Mouse (Mus musculus) lung, embryonic 16.5 days (tissue): ENCODE results near the gene Zzef1. TPM values are rescaled to one million over a fixed set of nuclear protein-coding genes. Genes with fewer than 3 reads are reported as not detected.

Experiments used
- ATAC-seq: fragments of 200-750 bp; cut with Nextera tagmentation; 2 replicates; pipeline ENCODE4 v1.8.0; 2017; ENCODE audit warnings: low read depth, mild to moderate bottlenecking, moderate library complexity
- H3K27ac ChIP-seq: fragments of 300-500 bp; sonication (generic); 2 replicates; pipeline ENCODE4 v1.5.1; 2014; ENCODE audit warnings: mild to moderate bottlenecking, control low read depth, low read length
- H3K27me3 ChIP-seq: fragments of 300-500 bp; sonication (generic); 2 replicates; pipeline ENCODE4 v1.6.1; 2014; ENCODE audit warnings: low read depth, low read length, mixed read lengths; ENCODE audit not compliant: control insufficient read depth, insufficient read depth
- H3K36me3 ChIP-seq: fragments of 300-500 bp; sonication (generic); 2 replicates; pipeline ENCODE4 v1.6.1; 2014; ENCODE audit warnings: low read length; ENCODE audit not compliant: control insufficient read depth, insufficient read depth
- H3K4me1 ChIP-seq: fragments of 300-500 bp; sonication (generic); replicated peaks from 2 replicates; pipeline ENCODE4 v1.6.1; 2014; ENCODE audit warnings: low read length, mixed read lengths; ENCODE audit not compliant: control insufficient read depth, insufficient read depth
- H3K4me2 ChIP-seq: fragments of 300-500 bp; sonication (generic); 2 replicates; pipeline ENCODE4 v1.6.1; 2014; ENCODE audit warnings: low read depth, low read length, control low read depth
- H3K4me3 ChIP-seq: fragments of 300-500 bp; sonication (generic); 2 replicates; pipeline ENCODE4 v1.5.1; 2014; ENCODE audit warnings: mild to moderate bottlenecking, low read length, control low read depth
- H3K9ac ChIP-seq: fragments of 300-500 bp; sonication (generic); 2 replicates; pipeline ENCODE4 v1.6.1; 2014; ENCODE audit warnings: low read length, control low read depth
- H3K9me3 ChIP-seq: fragments of 300-500 bp; sonication (generic); 2 replicates; pipeline ENCODE4 v1.6.1; 2016; ENCODE audit warnings: low read length; ENCODE audit not compliant: control insufficient read depth
- WGBS: fragments of 180-500 bp; shearing (Covaris S2); extraction: QIAGEN DNeasy Blood & Tissue Kit; methylation state at CpG from one replicate; pipeline ENCODE4 v1.1.7; 2014; 5-methylcytosine and 5-hydroxymethylcytosine counted together
- polyA plus RNA-seq: library from polyadenylated mRNA; unstranded; fragments of >200 nt; fragmentation: Nextera tagmentation; extraction: Ambion mirVana; gene quantifications from 2 replicates; pipeline ENCODE4 v1.2.1, GENCODE M21; 2015

The Zzef1 gene
- polyA plus RNA-seq, 1 experiment from 2014 or later = 9.0 TPM

GRCm38 (mm10) chr11:72917299-72917996 lies 121.4 kb downstream of the Zzef1 start:
- H3K27me3 ChIP-seq = no peaks in the 10 kb centered on the region
- no peak overlapping the region for H3K27ac ChIP-seq
- WGBS = 68% methylated on average over 7 of the region's 7 CpGs
- no peak overlapping the region for H3K9ac ChIP-seq
- no peak overlapping the region for H3K4me3 ChIP-seq
- peaks cover 24% of the 10 kb centered on the region for H3K36me3 ChIP-seq
- no peak for ATAC-seq
- H3K4me2 ChIP-seq = no peak overlapping the region
- no peaks in the 10 kb centered on the region for H3K9me3 ChIP-seq
- no peaks in the 10 kb centered on the region for H3K4me1 ChIP-seq

GRCm38 (mm10) chr11:72923116-72923515 lies 127.1 kb downstream of the Zzef1 start:
- no peak overlapping the region for H3K27ac ChIP-seq
- H3K4me3 ChIP-seq = no peak overlapping the region
- peak; percentile 54; the same call in 1 of the 2 replicates for ATAC-seq
- H3K27me3 ChIP-seq = no peaks in the 10 kb centered on the region
- no peak overlapping the region for H3K4me2 ChIP-seq
- 22% methylated on average over 4 of the region's 4 CpGs for WGBS
- H3K36me3 ChIP-seq = peaks cover 9% of the 10 kb centered on the region
- no peaks in the 10 kb centered on the region for H3K9me3 ChIP-seq
- H3K4me1 ChIP-seq = peaks cover 22% of the 10 kb centered on the region
- H3K9ac ChIP-seq = no peak overlapping the region

GRCm38 (mm10) chr11:72924458-72924857 lies 128.4 kb downstream of the Zzef1 start:
- peak; percentile 69 for ATAC-seq

GRCm38 (mm10) chr11:72925067-72925466 lies 129.0 kb downstream of the Zzef1 start:
- 0 out of 2 replicates have a peak overlapping the region, but pooled peaks have one; percentile 21 for H3K9ac ChIP-seq
- H3K27me3 ChIP-seq = no peaks in the 10 kb centered on the region
- H3K4me2 ChIP-seq = no peak overlapping the region
- peak; percentile 7; the same call in 1 of the 2 replicates for ATAC-seq
- H3K27ac ChIP-seq = peak overlapping the region; percentile 71
- H3K4me1 ChIP-seq = peaks cover 26% of the 10 kb centered on the region
- H3K9me3 ChIP-seq = no peaks in the 10 kb centered on the region
- WGBS = 29% methylated on average over 2 of the region's 2 CpGs
- no peak overlapping the region for H3K4me3 ChIP-seq
- peaks cover 6% of the 10 kb centered on the region for H3K36me3 ChIP-seq

More at GRCm38 (mm10) chr11:72924458-72924857, 128.4 kb downstream of the Zzef1 start:
- peaks cover 26% of the 10 kb centered on the region for H3K4me1 ChIP-seq
- peak overlapping the region; percentile 71 for H3K27ac ChIP-seq
- H3K4me3 ChIP-seq = no peak overlapping the region
- H3K4me2 ChIP-seq = no peak overlapping the region
- H3K9ac ChIP-seq = no peak overlapping the region
- H3K27me3 ChIP-seq = no peaks in the 10 kb centered on the region
- WGBS = 47% methylated on average over 1 of the region's 1 CpGs
- H3K9me3 ChIP-seq = no peaks in the 10 kb centered on the region
- peaks cover 6% of the 10 kb centered on the region for H3K36me3 ChIP-seq

GRCm38 (mm10) chr11:72926226-72926890 lies 130.3 kb downstream of the Zzef1 start:
- WGBS = 47% methylated on average over 13 of the region's 13 CpGs
- Histone ChIP-seq H3K27me3 (no peaks in the 10 kb centered on the region), H3K9ac (no peak overlapping the region), H3K4me1 (peaks cover 26% of the 10 kb centered on the region), H3K36me3 (peaks cover 6% of the 10 kb centered on the region), H3K4me3 (no peak overlapping the region), H3K9me3 (no peaks in the 10 kb centered on the region), H3K4me2 (no peak overlapping the region), H3K27ac (no peak overlapping the region)
- peak; percentile 29; the same call in 1 of the 2 replicates for ATAC-seq

- Histone ChIP-seq H3K4me2 (no peak overlapping the region), H3K4me3 (no peak overlapping the region), H3K27ac (no peak overlapping the region), H3K36me3 (peaks cover 6% of the 10 kb centered on the region), H3K27me3 (no peaks in the 10 kb centered on the region), H3K9me3 (no peaks in the 10 kb centered on the region), H3K4me1 (peaks cover 19% of the 10 kb centered on the region), H3K9ac (no peak overlapping the region)
- ATAC-seq = no peak
- 46% methylated on average over 2 of the region's 2 CpGs for WGBS
Measured at GRCm38 (mm10) chr11:72928516-72928915, 132.5 kb downstream of the Zzef1 start.

- Histone ChIP-seq H3K4me2 (peak overlapping the region; percentile 40), H3K9me3 (no peaks in the 10 kb centered on the region), H3K27ac (no peak overlapping the region), H3K27me3 (no peaks in the 10 kb centered on the region), H3K4me1 (peaks cover 16% of the 10 kb centered on the region), H3K9ac (peak overlapping the region; percentile 29), H3K36me3 (no peaks in the 10 kb centered on the region), H3K4me3 (peak overlapping the region; percentile 42)
- 23% methylated on average over 20 of the region's 20 CpGs for WGBS
- ATAC-seq = peak; percentile 48
Measured at GRCm38 (mm10) chr11:72940208-72941143, 144.4 kb downstream of the Zzef1 start.

- Histone ChIP-seq H3K36me3 (no peaks in the 10 kb centered on the region), H3K4me2 (no peak overlapping the region; the same call in 1 of the 2 replicates), H3K9me3 (no peaks in the 10 kb centered on the region), H3K27me3 (no peaks in the 10 kb centered on the region), H3K27ac (peak overlapping the region; percentile 91), H3K4me1 (peaks cover 38% of the 10 kb centered on the region), H3K4me3 (no peak overlapping the region), H3K9ac (0 out of 2 replicates have a peak overlapping the region, but pooled peaks have one; percentile 21)
- peak; percentile 68 for ATAC-seq
- 29% methylated on average over 7 of the region's 7 CpGs for WGBS
Measured at GRCm38 (mm10) chr11:72944996-72945793, 149.2 kb downstream of the Zzef1 start.
